Mouse (Mus musculus): ENCODE data around the gene Ticrr.
A peak's percentile ranks its signal among the peaks of the same experiment; 100 is the strongest.

The Ticrr gene

DNA sequence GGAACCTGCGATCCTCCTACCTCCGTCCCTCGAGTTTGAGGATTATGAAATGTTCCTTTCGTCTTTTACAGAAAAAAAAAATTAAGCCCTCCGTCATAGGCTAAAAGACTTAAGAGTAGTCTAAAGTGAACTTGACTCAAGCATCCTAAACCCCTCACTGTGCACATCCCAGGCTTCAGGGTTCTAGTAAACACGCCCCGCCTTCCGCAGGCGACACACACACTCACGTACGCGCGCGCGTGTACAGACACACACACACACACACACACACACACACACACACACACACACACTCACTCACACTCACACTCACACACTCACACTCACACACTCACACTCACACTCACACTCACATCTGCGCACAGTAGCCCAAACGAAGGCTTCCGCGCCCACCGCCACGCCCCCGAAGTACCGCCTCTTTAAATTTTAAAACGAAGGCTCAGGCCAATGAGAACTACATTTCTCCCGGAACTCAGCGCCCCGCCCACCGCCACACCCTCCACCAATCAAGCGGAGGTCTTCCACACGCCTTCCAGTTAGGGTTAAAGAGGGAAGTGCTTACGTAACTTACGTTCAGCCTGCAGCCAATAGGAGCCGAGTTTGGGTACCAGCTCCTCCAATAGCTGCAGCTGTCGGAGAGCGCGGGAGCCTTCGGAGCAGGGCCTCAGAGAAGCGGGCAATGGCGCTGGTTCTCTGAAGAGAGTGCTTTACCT lies at the start of gene Ticrr:
Gene Ticrr, plus strand, starts transcription at position 619 of the 713 bp plus-strand sequence.
- DNase-seq (ENCODE audit: low spot score) = peak; percentile 83

DNA sequence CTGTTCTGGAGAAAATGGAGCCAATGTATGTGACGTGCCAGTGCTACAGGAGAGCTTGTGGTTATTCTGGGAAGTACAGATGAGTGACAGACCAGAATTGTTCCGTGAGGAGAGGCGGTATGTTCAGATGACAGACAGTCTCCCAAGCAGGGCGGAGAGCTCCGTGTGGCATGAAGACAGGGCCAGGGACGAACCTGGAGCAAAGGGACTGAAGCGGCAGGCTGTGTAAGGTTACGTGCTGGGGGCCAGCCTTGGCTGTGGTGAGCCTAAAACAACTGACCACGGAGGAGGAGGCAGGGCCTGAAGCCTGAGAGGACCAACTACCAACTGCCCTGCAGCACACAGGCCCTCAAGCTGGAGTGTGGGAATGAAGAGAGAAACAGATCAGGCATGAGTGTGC lies 48.1 kb upstream of the Ticrr start:
- DNase-seq (ENCODE audit: low spot score) = no peak

DNA sequence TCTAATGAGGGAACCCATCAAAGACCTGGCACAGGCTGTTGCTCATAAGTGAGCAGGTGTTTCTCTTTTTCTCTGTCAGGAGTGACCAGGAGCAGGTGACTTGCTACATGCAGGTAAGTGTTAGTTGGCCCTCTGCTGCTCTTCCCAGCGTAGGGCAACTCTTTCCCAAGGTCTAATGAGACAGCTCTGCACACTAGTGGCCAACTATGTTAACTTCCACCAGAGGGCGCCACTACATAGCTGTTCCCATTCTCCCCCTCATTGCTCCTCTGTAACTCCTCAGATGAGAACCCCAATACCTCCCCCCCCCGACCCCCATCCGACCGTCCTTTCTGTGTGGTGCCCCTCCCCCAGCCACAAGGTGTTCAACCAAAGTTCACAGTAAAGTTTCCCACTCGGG lies 47.2 kb upstream of the Ticrr start:
- no peak for DNase-seq (ENCODE audit: low spot score)

DNA sequence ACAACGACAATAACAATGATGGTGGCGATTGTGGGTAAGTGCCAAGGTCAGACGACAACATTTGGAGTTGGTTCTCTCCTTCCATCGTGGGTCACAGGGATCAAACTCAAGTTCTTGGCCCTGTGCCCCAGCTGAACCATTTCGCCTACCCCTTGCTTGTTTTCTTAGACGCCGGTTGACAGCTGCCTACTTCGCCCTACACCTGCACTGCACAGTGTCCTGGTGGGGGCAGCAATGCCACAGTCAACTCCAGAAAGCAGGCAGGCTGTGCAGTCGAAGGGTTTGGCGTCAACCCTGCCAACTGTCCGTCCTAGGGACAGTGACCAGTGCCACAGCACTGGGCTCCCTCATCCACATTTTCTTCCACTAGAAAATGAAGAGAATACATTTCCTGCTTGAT lies 46.7 kb upstream of the Ticrr start:
- DNase-seq (ENCODE audit: low spot score) = no peak

DNA sequence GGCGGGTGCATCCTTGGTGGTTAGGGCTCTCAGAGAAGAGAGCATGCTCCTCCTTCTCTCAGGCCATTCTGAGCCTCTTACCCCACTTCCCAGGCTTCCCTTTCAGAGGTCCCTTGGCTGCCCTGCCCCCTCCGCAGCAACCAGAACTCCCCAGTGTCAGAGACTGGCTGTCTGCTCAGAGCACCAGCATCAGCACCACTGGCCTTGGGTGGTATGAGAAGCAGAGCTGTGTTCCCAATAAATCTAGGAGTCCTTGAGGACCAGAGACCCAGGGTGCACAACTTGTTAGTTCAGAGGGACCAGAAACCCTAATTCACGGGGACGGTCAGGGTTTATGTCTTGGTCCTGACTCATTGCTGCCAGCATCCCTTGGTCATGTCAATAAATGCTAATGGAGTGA lies 45.0 kb upstream of the Ticrr start:
- no peak for DNase-seq (ENCODE audit: low spot score)

DNA sequence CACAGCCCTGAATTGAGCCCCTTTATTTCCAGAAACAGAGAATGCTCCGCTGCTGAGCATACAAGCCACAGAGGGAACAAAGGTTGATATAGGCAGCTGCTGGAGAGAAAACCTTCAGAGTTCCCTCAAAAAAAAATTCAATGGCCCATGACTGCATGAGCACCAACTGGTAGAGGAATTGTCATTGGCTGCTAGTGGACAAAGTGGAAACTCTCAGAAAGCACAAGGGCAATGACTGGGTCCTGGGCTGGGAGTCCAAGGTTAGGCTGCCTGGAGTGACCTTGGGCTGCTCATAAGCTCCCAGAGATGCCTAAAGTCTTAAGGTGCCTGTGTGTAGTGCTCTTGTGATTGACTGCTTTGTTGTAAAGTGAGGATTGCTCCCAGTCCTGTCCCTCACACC lies 44.1 kb upstream of the Ticrr start:
- no peak for DNase-seq (ENCODE audit: low spot score)

DNA sequence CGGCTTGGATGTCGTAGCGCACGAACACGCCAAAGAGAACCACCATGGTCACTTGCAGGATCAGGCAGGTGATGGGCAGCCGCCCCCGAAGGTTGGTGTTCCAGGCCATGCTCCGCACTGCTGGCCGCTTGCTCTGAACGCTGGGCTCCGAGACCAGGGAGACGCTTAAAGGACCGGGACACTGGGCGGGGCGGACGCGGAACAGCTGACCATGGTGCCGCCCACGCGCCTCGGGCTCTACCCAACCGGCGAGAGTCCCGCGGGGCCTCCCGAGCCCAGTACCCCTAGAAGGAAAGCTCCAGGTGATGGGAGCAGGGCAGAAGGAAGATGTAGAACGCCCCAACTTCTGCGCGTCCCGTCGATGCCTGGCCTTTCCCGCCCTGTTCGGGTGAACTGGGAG lies 42.6 kb upstream of the Ticrr start, which contains the start of gene Rhcg:
Gene Rhcg, minus strand, starts transcription at position 240 of the 400 bp plus-strand sequence.
- no peak for DNase-seq (ENCODE audit: low spot score)

DNA sequence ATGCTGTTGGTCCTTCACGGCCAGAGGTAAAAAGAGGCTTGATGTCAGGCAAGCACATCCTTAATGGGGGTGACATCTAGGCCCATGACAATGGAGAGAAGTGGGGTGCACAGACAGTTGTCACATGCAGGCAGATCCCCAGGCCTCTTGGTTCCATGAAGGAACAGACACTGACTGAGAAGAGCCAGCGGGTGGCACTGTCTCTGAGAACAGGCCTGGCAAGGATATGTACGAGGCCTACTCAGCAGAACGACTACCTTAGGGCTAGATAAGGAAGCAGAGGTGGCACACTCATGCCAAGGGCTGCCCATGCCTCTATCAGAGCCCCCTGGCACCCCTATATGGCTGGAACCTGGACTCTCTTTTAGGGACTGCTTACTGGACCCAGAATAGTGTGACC lies 40.5 kb upstream of the Ticrr start:
- no peak for DNase-seq (ENCODE audit: low spot score)

DNA sequence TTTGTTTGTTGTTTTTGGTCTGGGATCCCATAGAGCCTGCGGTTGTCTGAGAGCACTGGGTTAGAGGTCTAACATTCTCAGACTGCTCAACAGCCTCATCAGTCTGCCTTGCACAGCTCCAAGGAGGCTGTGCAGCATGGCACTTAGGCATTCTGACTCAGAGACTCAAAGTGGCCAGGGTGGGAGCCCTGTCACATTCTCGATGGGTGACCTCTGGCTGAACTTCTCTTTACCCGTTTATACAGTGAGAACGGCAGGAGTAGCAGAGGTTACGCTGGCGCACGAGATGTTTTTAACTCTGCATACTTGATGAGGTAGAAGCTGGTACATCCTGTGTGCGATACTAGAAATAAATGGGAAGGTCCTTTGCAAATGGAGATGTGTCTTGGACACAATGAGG lies 36.9 kb upstream of the Ticrr start:
- no peak for DNase-seq (ENCODE audit: low spot score)

DNA sequence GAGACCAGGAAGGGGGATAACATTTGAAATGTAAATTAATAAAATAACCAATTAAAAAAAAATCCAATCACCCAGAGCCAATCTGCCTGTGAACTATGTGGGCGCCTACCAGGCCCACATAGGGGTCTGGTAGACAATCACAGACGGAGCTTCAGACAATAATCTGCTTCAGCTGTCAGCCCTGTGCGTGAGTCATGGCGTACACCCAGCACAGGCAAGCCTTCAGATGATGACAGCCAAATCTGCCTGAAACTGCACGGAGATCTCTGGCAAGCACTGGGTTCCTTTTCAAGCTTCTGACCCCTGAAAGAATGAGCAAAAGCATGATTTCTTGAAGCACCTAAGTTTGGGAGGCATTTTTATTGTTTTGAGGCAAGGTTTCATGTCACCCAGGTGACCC lies 33.8 kb upstream of the Ticrr start:
- no peak for DNase-seq (ENCODE audit: low spot score)

DNA sequence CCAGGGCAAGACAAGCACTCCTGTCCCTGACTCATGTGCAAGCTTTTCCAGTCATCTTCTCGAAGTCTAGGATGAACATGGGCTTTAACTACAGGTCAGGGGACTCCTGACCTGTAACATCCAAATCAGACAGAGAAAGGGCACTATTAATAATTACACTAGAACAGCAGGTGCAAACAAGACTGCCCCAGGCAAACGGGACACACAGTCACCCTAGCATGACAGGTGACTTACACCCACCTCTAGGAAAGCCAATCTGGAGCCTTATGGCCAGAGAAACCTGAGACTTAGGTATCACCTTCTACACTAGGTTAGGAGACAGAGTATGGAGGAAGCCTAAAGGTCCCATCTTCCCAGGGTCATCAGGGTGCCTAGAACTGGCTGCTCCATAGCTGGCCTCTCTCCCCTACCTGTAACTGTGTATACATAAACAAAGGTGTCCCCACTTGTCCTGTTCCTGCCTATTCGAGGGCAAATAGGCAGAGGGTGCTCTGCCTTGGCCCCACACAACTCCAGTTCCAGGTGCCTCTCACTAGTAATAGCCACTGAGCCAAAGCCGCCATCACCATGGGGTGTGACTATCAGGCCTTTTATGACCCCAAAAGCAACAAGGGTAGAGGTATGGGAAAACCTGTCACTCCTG lies 31.6 kb upstream of the Ticrr start:
- DNase-seq (ENCODE audit: low spot score) = no peak

DNA sequence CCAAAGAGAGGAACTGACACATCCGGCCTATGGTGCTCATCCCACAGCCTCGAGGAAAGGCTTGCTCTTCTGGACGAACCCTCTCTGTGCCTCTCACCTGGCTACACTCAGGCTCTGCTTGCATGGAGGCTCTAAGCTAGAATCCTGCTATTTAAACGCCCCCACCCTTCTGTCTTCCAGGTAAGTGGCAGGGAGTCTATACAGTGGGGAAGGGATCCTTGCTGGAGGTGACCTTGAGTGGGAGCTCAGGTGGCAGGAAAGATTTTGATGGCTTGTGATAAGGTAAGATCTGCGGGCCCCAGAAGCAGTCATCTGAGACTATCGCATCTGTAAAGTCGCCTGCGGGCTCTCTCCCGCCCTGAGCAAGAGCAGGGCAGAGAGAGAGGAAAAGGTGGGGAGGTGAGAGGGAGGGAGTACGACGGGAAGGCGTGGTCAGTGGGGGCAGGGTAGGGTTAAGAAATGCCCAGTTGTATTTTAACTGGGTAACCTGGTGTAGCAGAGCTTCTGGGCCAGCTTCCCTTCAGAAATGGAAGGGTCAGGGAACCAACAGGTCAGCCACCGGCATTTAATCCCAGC lies 28.1 kb upstream of the Ticrr start:
- no peak for DNase-seq (ENCODE audit: low spot score)

DNA sequence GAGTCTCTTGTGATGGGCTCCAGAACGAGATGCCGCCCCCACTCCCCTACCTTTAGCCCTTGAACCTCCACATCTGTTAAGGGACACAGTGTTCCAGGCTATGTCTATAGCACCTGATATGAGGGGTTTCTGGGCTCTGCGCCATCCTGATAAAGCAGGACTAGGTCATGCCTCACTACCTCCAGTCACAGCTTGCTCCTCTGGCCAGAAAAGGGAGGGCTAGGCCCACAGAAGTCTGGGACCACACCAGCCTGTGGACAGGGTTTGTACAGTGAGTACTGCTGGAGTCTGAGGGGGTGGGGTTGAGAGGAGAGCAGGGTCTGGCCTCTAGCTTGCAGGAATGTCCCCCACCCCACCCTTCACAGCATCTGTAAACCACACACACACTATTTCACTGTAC lies 12.8 kb upstream of the Ticrr start:
- no peak for DNase-seq (ENCODE audit: low spot score)

DNA sequence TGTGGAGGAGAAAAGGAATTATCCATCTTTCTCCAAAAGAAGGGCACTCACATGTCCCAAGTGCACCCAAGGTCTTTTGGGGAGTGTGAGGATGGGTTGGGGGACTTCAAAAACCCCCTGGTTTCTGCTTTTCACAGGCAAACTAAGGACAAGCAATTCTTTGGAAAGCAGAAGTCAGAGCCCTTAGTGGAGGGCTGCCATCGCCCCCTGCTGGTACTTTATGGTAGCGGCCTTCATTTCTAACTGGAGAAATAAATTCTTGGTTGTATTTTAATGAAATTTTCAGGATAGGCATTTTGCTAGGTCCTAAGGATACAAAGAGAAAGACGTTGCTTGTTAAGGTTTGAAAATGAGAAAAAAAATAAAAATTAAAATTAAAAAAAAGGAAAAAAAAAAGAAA lies 11.0 kb upstream of the Ticrr start:
- peak; percentile 24 for DNase-seq (ENCODE audit: low spot score)

DNA sequence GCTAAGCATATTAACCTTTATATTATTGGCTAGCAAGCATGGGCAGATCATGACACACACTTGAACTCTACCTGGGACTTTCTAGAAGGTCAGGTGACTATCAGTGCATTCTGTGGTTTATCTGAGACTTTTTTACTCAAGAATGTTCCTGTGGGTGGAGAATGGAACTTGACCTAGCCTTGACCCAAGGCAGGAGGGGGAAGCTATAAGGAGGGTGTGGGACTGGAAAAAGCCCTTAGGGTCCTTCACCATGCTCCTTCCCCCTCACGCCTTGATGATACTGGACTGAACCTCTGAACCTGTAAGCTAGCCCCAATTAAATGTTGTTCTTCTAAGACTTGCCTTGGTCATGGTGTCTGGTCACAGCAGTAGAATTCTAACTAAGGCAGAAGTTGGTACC lies 5.8 kb upstream of the Ticrr start:
- DNase-seq (ENCODE audit: low spot score) = no peak

DNA sequence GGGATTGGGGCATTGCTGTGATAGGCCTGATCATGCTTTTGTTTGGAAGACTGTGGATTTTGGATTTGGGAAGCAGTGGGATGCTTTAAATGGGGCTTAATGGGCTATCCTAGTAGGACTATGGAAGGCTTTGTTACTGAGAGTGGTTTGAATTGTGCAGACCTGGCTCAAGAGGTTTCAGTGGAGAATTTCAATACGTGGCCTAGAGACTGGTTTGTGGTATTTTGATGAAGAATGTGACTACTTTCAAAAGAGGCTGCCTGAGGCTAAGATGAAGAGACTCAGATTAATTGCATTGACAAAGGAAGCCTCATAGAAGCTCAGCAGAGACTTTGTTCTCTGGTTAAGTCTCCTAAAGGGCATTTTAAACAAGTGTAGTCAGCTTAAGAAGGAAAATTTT lies 5.4 kb upstream of the Ticrr start:
- no peak for DNase-seq (ENCODE audit: low spot score)

DNA sequence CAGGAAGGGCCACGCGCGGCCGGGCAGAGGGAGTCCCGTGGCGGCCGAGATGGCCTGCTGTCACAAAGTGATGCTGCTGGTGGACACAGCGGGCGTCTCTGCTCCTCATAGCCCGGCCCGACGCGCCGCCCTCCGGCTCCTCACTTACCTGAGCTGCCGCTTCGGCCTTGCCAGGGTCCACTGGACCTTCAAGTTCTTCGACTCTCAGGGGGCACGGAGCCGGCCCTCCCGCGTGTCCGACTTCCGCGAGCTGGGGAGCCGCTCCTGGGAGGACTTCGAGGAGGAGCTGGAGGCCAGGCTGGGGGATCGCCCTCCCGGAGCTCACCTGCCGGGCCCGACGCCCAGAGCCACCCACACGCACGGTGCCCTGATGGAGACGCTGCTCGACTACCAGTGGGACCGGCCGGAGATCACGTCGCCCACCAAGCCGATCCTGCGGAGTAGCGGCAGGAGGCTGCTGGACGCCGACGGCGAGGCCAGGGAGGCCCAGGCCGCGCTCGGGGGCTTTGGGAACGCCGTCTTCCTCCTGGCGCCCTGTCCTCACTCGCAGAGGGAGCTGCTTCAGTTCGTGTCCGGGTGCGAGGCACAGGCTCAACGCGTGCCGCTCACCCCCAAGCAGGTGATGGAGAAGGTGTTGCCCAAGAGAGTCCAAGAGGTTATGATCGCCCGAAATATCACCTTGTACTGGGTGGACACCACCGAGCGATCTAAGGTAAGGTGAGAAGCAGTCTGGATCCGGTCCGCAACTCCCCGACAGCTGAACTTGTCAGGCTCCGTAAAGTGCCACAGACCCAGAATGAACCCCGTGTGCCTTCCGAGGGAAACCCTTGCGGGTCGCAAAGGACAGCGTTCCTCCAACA lies 525 bp downstream of the Ticrr start:
- no peak for DNase-seq (ENCODE audit: low spot score)

DNA sequence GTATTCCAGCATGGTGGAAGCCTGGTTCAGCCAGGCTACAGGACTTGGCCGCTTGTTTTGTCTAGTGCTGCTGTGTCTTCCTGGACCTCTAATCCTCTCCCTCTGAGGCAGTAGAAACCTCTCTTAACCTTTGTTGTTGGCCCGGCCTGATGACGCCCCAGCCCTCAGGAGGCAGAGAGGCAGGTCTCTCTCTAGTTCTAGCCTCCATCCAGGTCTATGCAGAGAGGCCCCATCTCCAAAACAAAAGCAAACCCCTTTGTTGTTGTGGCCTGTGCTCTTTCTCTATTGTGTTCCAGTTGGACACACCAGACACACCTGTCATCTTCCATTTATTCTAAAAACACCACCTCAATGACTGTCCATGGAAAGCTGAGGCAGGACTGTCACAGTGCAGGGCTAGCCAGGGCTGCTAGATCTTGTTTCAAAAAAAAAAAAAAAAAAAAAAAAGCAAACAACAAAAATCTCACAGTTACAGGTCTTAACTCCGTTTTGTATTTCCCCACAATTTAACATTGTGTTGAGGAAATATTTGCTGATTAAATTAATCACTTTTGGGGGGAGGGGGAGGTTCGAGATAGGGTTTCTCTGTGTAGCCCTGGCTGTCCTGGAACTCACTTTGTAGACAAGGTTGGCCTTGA lies 1.4 kb downstream of the Ticrr start:
- no peak for DNase-seq (ENCODE audit: low spot score)

DNA sequence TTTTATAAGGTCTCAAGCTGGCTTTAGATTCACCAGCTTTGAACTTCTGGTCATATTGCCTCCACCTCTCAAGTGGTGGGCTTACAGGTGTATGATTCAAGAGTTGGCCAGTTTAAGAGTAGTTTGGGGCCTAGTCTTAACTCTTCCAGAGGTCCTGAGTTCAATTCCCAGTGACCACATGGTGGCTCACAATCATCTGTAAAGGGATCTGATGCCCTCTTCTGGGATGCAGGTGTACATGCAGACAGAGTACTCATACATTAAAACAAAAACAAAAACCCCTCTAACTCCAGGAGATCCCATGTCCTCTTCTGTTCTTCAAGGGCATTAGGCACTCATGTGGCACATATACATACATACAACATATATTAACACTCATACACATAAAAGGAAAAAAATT lies 6.7 kb downstream of the Ticrr start:
- no peak for DNase-seq (ENCODE audit: low spot score)

DNA sequence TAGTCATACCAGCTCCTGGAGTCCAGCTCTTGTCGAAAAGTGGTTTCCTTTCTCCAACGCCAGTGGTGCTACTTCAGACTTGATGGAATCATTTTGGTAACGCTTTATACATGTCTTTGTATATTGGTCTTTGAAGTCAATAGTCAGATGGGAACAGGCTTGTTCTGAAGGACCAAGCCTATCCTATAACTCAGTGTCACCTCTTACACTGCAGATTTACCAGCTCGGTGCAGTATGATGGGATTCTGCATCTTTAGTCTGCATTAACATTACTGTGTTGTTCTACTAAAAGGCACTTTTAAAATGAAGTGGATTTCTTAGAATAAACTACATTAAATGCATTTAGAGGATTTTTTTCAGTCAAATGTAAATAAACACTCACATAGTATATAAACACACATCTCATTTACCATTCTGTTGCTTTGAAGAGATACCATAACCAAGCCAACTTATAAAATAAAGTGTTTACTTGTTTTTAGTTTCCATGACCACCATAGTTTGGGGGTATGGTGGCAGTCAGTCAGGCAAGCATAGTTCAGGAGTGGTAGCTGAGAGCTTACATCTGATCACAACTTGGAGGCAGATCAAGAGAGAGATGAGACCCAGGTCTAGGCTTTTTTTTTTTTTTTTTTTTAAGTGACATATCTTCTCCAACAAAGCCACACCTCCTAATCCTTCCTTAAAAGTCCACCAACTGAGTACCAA lies 11.1 kb downstream of the Ticrr start:
- no peak for DNase-seq (ENCODE audit: low spot score)

DNA sequence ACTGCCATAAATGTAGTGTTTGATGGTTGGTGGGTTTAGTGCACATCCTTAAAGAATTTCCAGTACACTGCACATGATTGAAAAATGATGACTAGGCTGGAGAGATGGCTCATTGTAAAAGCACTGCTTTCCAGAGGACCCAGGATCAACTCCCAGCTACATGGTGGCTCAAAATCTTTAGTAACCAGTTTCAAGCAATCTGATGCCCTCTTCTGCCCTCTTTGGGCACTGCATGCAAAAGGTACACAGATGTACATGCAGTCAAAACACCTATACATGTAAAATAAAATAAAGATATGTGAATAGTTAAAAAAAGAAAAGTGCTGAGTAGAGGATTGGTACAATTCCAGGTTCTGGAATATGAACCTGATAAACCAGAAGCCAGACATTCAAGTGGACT lies 19.2 kb downstream of the Ticrr start:
- no peak for DNase-seq (ENCODE audit: low spot score)

DNA sequence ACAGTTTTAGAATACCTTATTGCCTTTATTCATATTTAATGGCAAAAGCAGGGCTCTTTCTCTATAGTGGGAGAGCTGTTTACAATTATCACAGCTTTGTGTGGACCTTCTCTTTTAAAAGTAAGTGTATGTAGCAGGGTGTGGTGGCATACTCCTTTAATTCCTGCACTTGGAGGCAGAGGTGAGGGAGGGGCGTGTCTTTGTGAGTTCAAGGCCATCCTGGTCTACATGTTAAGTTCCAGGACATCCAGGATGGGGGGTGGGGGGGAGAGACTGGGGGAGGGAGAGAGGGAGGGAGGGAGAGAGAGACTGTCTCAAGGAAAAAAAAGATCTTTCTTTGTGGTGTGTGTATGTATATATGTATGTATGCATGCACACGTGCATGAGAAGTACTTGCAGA lies 20.2 kb downstream of the Ticrr start:
- DNase-seq (ENCODE audit: low spot score) = no peak

Measured in ovary, postnatal 10 days (tissue).